Mouse (Mus musculus) small intestine, adult 2 months (tissue): ENCODE measurements around the gene Cdh6.

Source experiments
- CTCF ChIP-seq: fragments of 200-500 bp; IDR thresholded peaks from 2 replicates; pipeline ENCODE4 v1.5.1; 2012; ENCODE audit warnings: low read depth, mild to moderate bottlenecking, control low read depth, inconsistent platforms, low read length, moderate library complexity, mixed read lengths; ENCODE audit not compliant: insufficient replicate concordance, insufficient read length; ENCODE audit errors: extremely low read depth
- POLR2A ChIP-seq: fragments of 200-500 bp; IDR thresholded peaks from 2 replicates; pipeline ENCODE4 v1.6.1; 2012; ENCODE audit warnings: low read depth, mild to moderate bottlenecking, control low read depth, inconsistent platforms, low read length, moderate library complexity

DNA sequence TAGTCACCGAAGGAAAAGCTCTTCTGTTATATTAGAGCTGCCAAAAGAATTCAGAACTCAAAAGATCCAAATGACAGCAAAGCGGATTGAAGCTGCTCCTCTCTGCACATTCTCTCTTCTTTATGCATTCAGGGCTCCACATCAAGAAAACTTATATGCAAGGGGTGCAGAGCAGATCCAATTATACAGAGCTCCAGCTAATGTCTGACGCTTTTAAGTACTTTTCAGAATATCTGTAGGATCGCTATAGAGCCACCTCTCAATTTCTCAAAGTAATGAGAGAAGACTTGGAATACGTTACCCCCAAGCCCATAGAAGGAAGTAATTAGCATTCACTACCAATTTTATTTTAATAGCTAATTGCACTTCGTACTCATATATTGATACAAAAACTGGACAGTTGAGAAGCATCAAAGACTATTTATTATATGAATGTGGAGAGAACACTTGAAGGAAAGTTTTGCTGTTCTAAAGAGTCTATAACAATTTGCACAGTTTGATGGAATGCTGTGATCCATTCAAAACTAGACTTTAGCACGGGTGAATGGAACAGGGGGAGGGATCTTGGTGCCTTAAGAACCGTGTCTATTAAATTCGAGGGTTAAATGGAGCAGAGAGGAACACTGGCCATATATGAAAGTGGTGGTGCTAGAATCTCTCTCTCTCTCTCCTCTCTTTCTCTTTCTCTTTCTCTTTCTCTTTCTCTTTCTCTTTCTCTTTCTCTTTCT lies 46.4 kb upstream of the Cdh6 start:
- TF ChIP-seq CTCF = no peak
- TF ChIP-seq POLR2A = no peak
